Mouse (Mus musculus) hindbrain, embryonic 15.5 days (tissue): Measurements from ENCODE around the gene Ccdc24. TPM values are rescaled to one million over a fixed set of nuclear protein-coding genes. Genes with fewer than 3 reads are reported as not detected.
A peak's percentile ranks its signal among the peaks of the same experiment; 100 is the strongest.

Experiments used
- ATAC-seq: fragments of 200-750 bp; cut with Nextera tagmentation; 2 replicates; pipeline ENCODE4 v1.8.0; 2017; ENCODE audit warnings: low read depth, moderate number of reproducible peaks, moderate TSS enrichment; ENCODE audit not compliant: low FRiP score
- H3K27ac ChIP-seq: fragments of 300-500 bp; sonication (generic); replicated peaks from 2 replicates; pipeline ENCODE4 v1.5.1; 2015; ENCODE audit warnings: mild to moderate bottlenecking, inconsistent platforms
- H3K27me3 ChIP-seq: fragments of 300-500 bp; sonication (generic); 2 replicates; pipeline ENCODE4 v1.6.1; 2015; ENCODE audit warnings: control low read depth, inconsistent platforms
- H3K36me3 ChIP-seq: fragments of 300-500 bp; sonication (generic); 2 replicates; pipeline ENCODE4 v1.6.1; 2015; ENCODE audit warnings: control low read depth, inconsistent platforms
- H3K4me1 ChIP-seq: fragments of 300-500 bp; sonication (generic); replicated peaks from 2 replicates; pipeline ENCODE4 v1.6.1; 2015; ENCODE audit warnings: control low read depth, inconsistent platforms
- H3K4me2 ChIP-seq: fragments of 300-500 bp; sonication (generic); 2 replicates; pipeline ENCODE4 v1.6.1; 2015; ENCODE audit warnings: moderate library complexity, mild to moderate bottlenecking, inconsistent platforms
- H3K4me3 ChIP-seq: fragments of 300-500 bp; sonication (generic); 2 replicates; pipeline ENCODE4 v1.5.1; 2015; ENCODE audit warnings: mild to moderate bottlenecking, inconsistent platforms
- H3K9ac ChIP-seq: fragments of 300-500 bp; sonication (generic); 2 replicates; pipeline ENCODE4 v1.6.1; 2015; ENCODE audit warnings: inconsistent platforms
- H3K9me3 ChIP-seq: fragments of 300-500 bp; sonication (generic); 2 replicates; pipeline ENCODE4 v1.6.1; 2016; ENCODE audit warnings: control low read depth, inconsistent platforms
- WGBS: fragments of 180-500 bp; shearing (Covaris S2); methylation state at CpG from one replicate; pipeline ENCODE4 v1.1.7; 2015; 5-methylcytosine and 5-hydroxymethylcytosine counted together
- polyA plus RNA-seq: library from polyadenylated mRNA; unstranded; fragments of >200 nt; fragmentation: Nextera tagmentation; extraction: Ambion mirVana; gene quantifications from 2 replicates; pipeline ENCODE4 v1.2.1, GENCODE M21; 2015

The Ccdc24 gene
- polyA plus RNA-seq, 1 experiment from 2014 or later: 3.3 TPM

GRCm38 (mm10) chr4:117873615-117874014 lies 1.3 kb upstream of the Ccdc24 start:
- H3K27ac ChIP-seq: no peak overlapping the region
- 91% methylated on average over 9 of the region's 9 CpGs for WGBS
- no peak for ATAC-seq
- no peaks in the 10 kb centered on the region for H3K9me3 ChIP-seq
- peaks cover 34% of the 10 kb centered on the region for H3K36me3 ChIP-seq
- no peak overlapping the region for H3K4me3 ChIP-seq
- no peak overlapping the region for H3K4me2 ChIP-seq
- H3K27me3 ChIP-seq: no peaks in the 10 kb centered on the region
- peaks cover 15% of the 10 kb centered on the region for H3K4me1 ChIP-seq
- H3K9ac ChIP-seq: no peak overlapping the region

- H3K4me1 ChIP-seq: peaks cover 15% of the 10 kb centered on the region; the same call in 1 of the 2 replicates
- H3K9ac ChIP-seq: no peak overlapping the region
- ATAC-seq: no peak
- no peak overlapping the region for H3K4me3 ChIP-seq
- H3K27me3 ChIP-seq: no peaks in the 10 kb centered on the region
- no peak overlapping the region for H3K4me2 ChIP-seq
- no peaks in the 10 kb centered on the region for H3K9me3 ChIP-seq
- H3K27ac ChIP-seq: no peak overlapping the region
- 70% methylated on average over 7 of the region's 7 CpGs for WGBS
- H3K36me3 ChIP-seq: peaks cover 27% of the 10 kb centered on the region
Observed at GRCm38 (mm10) chr4:117871787-117872186, 570 bp downstream of the Ccdc24 start.

- no peak overlapping the region for H3K4me3 ChIP-seq
- H3K36me3 ChIP-seq: peaks cover 14% of the 10 kb centered on the region; the same call in 1 of the 2 replicates
- no peaks in the 10 kb centered on the region for H3K27me3 ChIP-seq
- 63% methylated on average over 1 of the region's 1 CpGs for WGBS
- H3K4me1 ChIP-seq: peaks cover 21% of the 10 kb centered on the region; the same call in 1 of the 2 replicates
- no peak overlapping the region for H3K4me2 ChIP-seq
- H3K9me3 ChIP-seq: no peaks in the 10 kb centered on the region
- H3K9ac ChIP-seq: no peak overlapping the region
- ATAC-seq: no peak
- H3K27ac ChIP-seq: no peak overlapping the region
Observed at GRCm38 (mm10) chr4:117870437-117870836, 1.9 kb downstream of the Ccdc24 start.

- no peak overlapping the region for H3K4me2 ChIP-seq
- H3K9ac ChIP-seq: no peak overlapping the region
- H3K36me3 ChIP-seq: peaks cover 9% of the 10 kb centered on the region; the same call in 1 of the 2 replicates
- no peaks in the 10 kb centered on the region for H3K27me3 ChIP-seq
- ATAC-seq: no peak
- no peak overlapping the region for H3K4me3 ChIP-seq
- H3K27ac ChIP-seq: no peak overlapping the region
- no peaks in the 10 kb centered on the region for H3K9me3 ChIP-seq
- H3K4me1 ChIP-seq: peaks cover 21% of the 10 kb centered on the region; the same call in 1 of the 2 replicates
- WGBS: 65% methylated on average over 9 of the region's 9 CpGs
Observed at GRCm38 (mm10) chr4:117869317-117869716, 3.0 kb downstream of the Ccdc24 start.

GRCm38 (mm10) chr4:117867823-117868222 lies 4.5 kb downstream of the Ccdc24 start:
- H3K36me3 ChIP-seq: no peaks in the 10 kb centered on the region
- H3K27me3 ChIP-seq: no peaks in the 10 kb centered on the region
- H3K4me1 ChIP-seq: peaks cover 21% of the 10 kb centered on the region; the same call in 1 of the 2 replicates
- no peak overlapping the region for H3K9ac ChIP-seq
- 13% methylated on average over 24 of the region's 24 CpGs for WGBS
- no peak overlapping the region for H3K27ac ChIP-seq
- no peak for ATAC-seq
- no peaks in the 10 kb centered on the region for H3K9me3 ChIP-seq
- no peak overlapping the region for H3K4me2 ChIP-seq
- no peak overlapping the region for H3K4me3 ChIP-seq

GRCm38 (mm10) chr4:117867000-117867399 lies 5.4 kb downstream of the Ccdc24 start:
- H3K4me2 ChIP-seq: no peak overlapping the region
- no peak overlapping the region for H3K27ac ChIP-seq
- no peak overlapping the region for H3K9ac ChIP-seq
- peaks cover 16% of the 10 kb centered on the region; the same call in 1 of the 2 replicates for H3K4me1 ChIP-seq
- H3K4me3 ChIP-seq: no peak overlapping the region
- no peaks in the 10 kb centered on the region for H3K27me3 ChIP-seq
- H3K36me3 ChIP-seq: no peaks in the 10 kb centered on the region
- WGBS: 77% methylated on average over 6 of the region's 6 CpGs
- no peak for ATAC-seq
- H3K9me3 ChIP-seq: no peaks in the 10 kb centered on the region

- H3K9me3 ChIP-seq: no peaks in the 10 kb centered on the region
- H3K4me3 ChIP-seq: no peak overlapping the region
- no peak overlapping the region for H3K9ac ChIP-seq
- no peak for ATAC-seq
- WGBS: 56% methylated on average over 9 of the region's 9 CpGs
- no peaks in the 10 kb centered on the region for H3K27me3 ChIP-seq
- H3K4me1 ChIP-seq: peaks cover 16% of the 10 kb centered on the region; the same call in 1 of the 2 replicates
- no peak overlapping the region for H3K27ac ChIP-seq
- no peaks in the 10 kb centered on the region for H3K36me3 ChIP-seq
- no peak overlapping the region for H3K4me2 ChIP-seq
Observed at GRCm38 (mm10) chr4:117866083-117866482, 6.3 kb downstream of the Ccdc24 start.

- Histone ChIP-seq H3K4me2 (no peak overlapping the region), H3K27ac (no peak overlapping the region), H3K9ac (no peak overlapping the region), H3K4me3 (no peak overlapping the region), H3K36me3 (no peaks in the 10 kb centered on the region), H3K4me1 (peaks cover 9% of the 10 kb centered on the region; the same call in 1 of the 2 replicates), H3K27me3 (no peaks in the 10 kb centered on the region), H3K9me3 (no peaks in the 10 kb centered on the region)
- 18% methylated on average over 4 of the region's 4 CpGs for WGBS
- ATAC-seq: peak; percentile 72; the same call in 1 of the 2 replicates
Observed at GRCm38 (mm10) chr4:117862823-117863222, 9.5 kb downstream of the Ccdc24 start.

GRCm38 (mm10) chr4:117860570-117860969 lies 11.8 kb downstream of the Ccdc24 start:
- no peaks in the 10 kb centered on the region for H3K27me3 ChIP-seq
- H3K4me1 ChIP-seq: peaks cover 9% of the 10 kb centered on the region; the same call in 1 of the 2 replicates
- no peak for ATAC-seq
- H3K4me2 ChIP-seq: no peak overlapping the region
- H3K9ac ChIP-seq: no peak overlapping the region
- WGBS: 76% methylated on average over 9 of the region's 9 CpGs
- H3K27ac ChIP-seq: no peak overlapping the region
- H3K9me3 ChIP-seq: no peaks in the 10 kb centered on the region
- H3K4me3 ChIP-seq: no peak overlapping the region
- peaks cover 6% of the 10 kb centered on the region; the same call in 1 of the 2 replicates for H3K36me3 ChIP-seq

GRCm38 (mm10) chr4:117858794-117859193 lies 13.6 kb downstream of the Ccdc24 start:
- Histone ChIP-seq H3K4me1 (peaks cover 15% of the 10 kb centered on the region), H3K9me3 (no peaks in the 10 kb centered on the region), H3K9ac (no peak overlapping the region), H3K27me3 (no peaks in the 10 kb centered on the region), H3K4me3 (no peak overlapping the region), H3K36me3 (peaks cover 6% of the 10 kb centered on the region; the same call in 1 of the 2 replicates), H3K27ac (no peak overlapping the region), H3K4me2 (no peak overlapping the region)
- ATAC-seq: peak; percentile 27
- WGBS: 56% methylated on average over 3 of the region's 3 CpGs

GRCm38 (mm10) chr4:117855146-117855545 lies 17.2 kb downstream of the Ccdc24 start:
- Histone ChIP-seq H3K9ac (no peak overlapping the region), H3K9me3 (no peaks in the 10 kb centered on the region), H3K4me1 (peaks cover 18% of the 10 kb centered on the region), H3K36me3 (peaks cover 6% of the 10 kb centered on the region; the same call in 1 of the 2 replicates), H3K27ac (peak overlapping the region; percentile 75), H3K27me3 (no peaks in the 10 kb centered on the region), H3K4me3 (no peak overlapping the region), H3K4me2 (no peak overlapping the region)
- 65% methylated on average over 9 of the region's 9 CpGs for WGBS
- ATAC-seq: peak; percentile 59

- Histone ChIP-seq H3K27me3 (no peaks in the 10 kb centered on the region), H3K4me3 (no peak overlapping the region), H3K36me3 (peaks cover 4% of the 10 kb centered on the region; the same call in 1 of the 2 replicates), H3K9me3 (no peaks in the 10 kb centered on the region), H3K4me2 (no peak overlapping the region), H3K27ac (no peak overlapping the region), H3K4me1 (peaks cover 24% of the 10 kb centered on the region), H3K9ac (no peak overlapping the region)
- no peak for ATAC-seq
- 85% methylated on average over 10 of the region's 10 CpGs for WGBS
Observed at GRCm38 (mm10) chr4:117852152-117852868, 20.0 kb downstream of the Ccdc24 start.
